Mouse (Mus musculus): ENCODE results near the gene Irf2bpl. TPM values are rescaled to one million over a fixed set of nuclear protein-coding genes. Genes with fewer than 3 reads are reported as not detected.

The Irf2bpl gene
- total and polyA plus RNA-seq, 3 experiments = 7.0 to 19.6 (median 12.1) TPM

DNA sequence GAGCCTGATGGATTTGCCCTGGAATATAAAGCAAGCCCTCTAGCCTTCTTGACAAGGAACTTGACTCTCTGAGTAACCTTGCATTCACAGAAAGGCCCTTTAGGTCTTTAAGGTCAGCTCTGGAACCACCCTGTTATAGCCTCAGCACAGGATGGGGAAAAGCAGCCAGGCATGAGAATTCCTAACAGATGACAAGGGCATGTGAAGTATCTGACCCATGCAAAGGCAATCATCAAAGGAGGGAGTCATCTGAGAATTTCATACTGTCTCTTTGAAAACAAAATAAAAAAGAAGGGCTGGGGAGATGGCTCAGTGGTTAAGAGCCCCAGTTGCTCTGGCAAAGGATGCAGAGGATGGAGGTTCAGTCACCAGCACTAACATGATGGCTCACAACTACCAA, 33.3 kb downstream of the Irf2bpl start:
- no peaks in the 10 kb centered on the region for H3K36me3 ChIP-seq (replicated peaks in 1 of 2; ENCODE audit: control insufficient read depth in 1 of 2, insufficient read depth in 1 of 2, low read length in 1 of 2)
- no peak overlapping the region for H3K4me2 ChIP-seq (ENCODE audit: insufficient read depth, low read depth, poor library complexity, severe bottlenecking)
- dilution Hi-C loops (cut with MboI; ENCODE audit: extremely low pct_ligation_motif_present, extremely low pct_unique_long_range_greater_than_20kb, low sequenced_read_pairs) (no loop called here), in situ Hi-C loops (cut with MboI; ENCODE audit: low pct_ligation_motif_present, low pct_unique_long_range_greater_than_20kb, low sequenced_read_pairs) (no loop called here)
- H3K27me3 ChIP-seq (replicated peaks) = no peaks in the 10 kb centered on the region
- H3K4me1 ChIP-seq (ENCODE audit: control insufficient read depth in 1 of 2, insufficient read depth in 2 of 2) = peaks cover 6 to 12% of the 10 kb centered on the region in 2 experiments; a peak in 3 of 4 replicates
- H3K9ac ChIP-seq (ENCODE audit: insufficient read depth, low read depth) = no peak overlapping the region
- no peak overlapping the region for H3K4me3 ChIP-seq (replicated peaks in 1 of 3; ENCODE audit: low read depth in 2 of 3, low read length in 2 of 3, poor library complexity in 1 of 3)
- H3K27ac ChIP-seq (ENCODE audit: insufficient read depth, low read depth) = no peak overlapping the region
- H3K79me2 ChIP-seq (replicated peaks; ENCODE audit: control insufficient read depth, extremely low read depth, insufficient read depth, poor library complexity, severe bottlenecking) = no peaks in the 10 kb centered on the region
- no peak for DNase-seq (ENCODE audit: extremely low read depth)
- no peak for TF ChIP-seq JUND (conservative IDR thresholded peaks at IDR 0.05; ENCODE audit: low read depth, low read length)
- TF ChIP-seq TBP (conservative IDR thresholded peaks at IDR 0.05; ENCODE audit: low read depth, low read length) = no peak
- TF ChIP-seq HCFC1 (IDR thresholded peaks at IDR 0.05; ENCODE audit: low read depth, low read length) = no peak
- no peak for TF ChIP-seq MAZ (IDR thresholded peaks at IDR 0.05; ENCODE audit: low read depth, low read length)
- TF ChIP-seq MAFK (IDR thresholded peaks at IDR 0.05; ENCODE audit: insufficient replicate concordance, low read length) = no peak
- TF ChIP-seq RAD21 (IDR thresholded peaks at IDR 0.05; ENCODE audit: low read depth, low read length) = no peak
- TF ChIP-seq RCOR1 (conservative IDR thresholded peaks at IDR 0.05; ENCODE audit: low read depth, low read length) = no peak
- TF ChIP-seq UBTF (IDR thresholded peaks at IDR 0.05; ENCODE audit: low read depth, low read length) = no peak
- no peak for TF ChIP-seq MXI1 (IDR thresholded peaks at IDR 0.05; ENCODE audit: low read depth, low read length)
- no peak for TF ChIP-seq GABPA (IDR thresholded peaks at IDR 0.05; ENCODE audit: insufficient replicate concordance, low read depth, low read length)
- TF ChIP-seq ZMIZ1 (IDR thresholded peaks at IDR 0.05; ENCODE audit: low read depth, low read length) = no peak
- no peak for TF ChIP-seq USF2 (conservative IDR thresholded peaks at IDR 0.05; ENCODE audit: low read depth, low read length)
- TF ChIP-seq ELF1 (IDR thresholded peaks at IDR 0.05; ENCODE audit: low read depth, low read length) = no peak
- no peak for TF ChIP-seq CHD1 (IDR thresholded peaks at IDR 0.05; ENCODE audit: low read depth, low read length)
- no peak for TF ChIP-seq USF1 (IDR thresholded peaks at IDR 0.05; ENCODE audit: low read depth, low read length)
- TF ChIP-seq MEF2A (IDR thresholded peaks at IDR 0.05; ENCODE audit: borderline replicate concordance, low read depth, low read length) = no peak
- no peaks in the 10 kb centered on the region for H3K9me3 ChIP-seq (replicated peaks; ENCODE audit: low read length)

GRCm38 (mm10) chr12:86850746-86851145, 33.9 kb downstream of the Irf2bpl start:
- Histone ChIP-seq H3K79me2 (replicated peaks; ENCODE audit: control insufficient read depth, extremely low read depth, insufficient read depth, poor library complexity, severe bottlenecking) (no peaks in the 10 kb centered on the region), H3K4me3 (replicated peaks in 1 of 3; ENCODE audit: low read depth in 2 of 3, low read length in 2 of 3, poor library complexity in 1 of 3) (no peak overlapping the region), H3K4me2 (ENCODE audit: insufficient read depth, low read depth, poor library complexity, severe bottlenecking) (no peak overlapping the region), H3K27me3 (replicated peaks) (no peaks in the 10 kb centered on the region), H3K4me1 (ENCODE audit: control insufficient read depth in 1 of 2, insufficient read depth in 2 of 2) (peaks cover 1 to 7% of the 10 kb centered on the region in 2 experiments; a peak in 3 of 4 replicates), H3K9me3 (replicated peaks; ENCODE audit: low read length) (no peaks in the 10 kb centered on the region), H3K9ac (ENCODE audit: insufficient read depth, low read depth) (no peak overlapping the region), H3K27ac (ENCODE audit: insufficient read depth, low read depth) (no peak overlapping the region), H3K36me3 (replicated peaks in 1 of 2; ENCODE audit: control insufficient read depth in 1 of 2, insufficient read depth in 1 of 2, low read length in 1 of 2) (no peaks in the 10 kb centered on the region)
- dilution Hi-C loops (cut with MboI; ENCODE audit: extremely low pct_ligation_motif_present, extremely low pct_unique_long_range_greater_than_20kb, low sequenced_read_pairs) (no loop called here), in situ Hi-C loops (cut with MboI; ENCODE audit: low pct_ligation_motif_present, low pct_unique_long_range_greater_than_20kb, low sequenced_read_pairs) (no loop called here)
- TF ChIP-seq TBP (conservative IDR thresholded peaks at IDR 0.05; ENCODE audit: low read depth, low read length) = no peak
- no peak for TF ChIP-seq UBTF (IDR thresholded peaks at IDR 0.05; ENCODE audit: low read depth, low read length)
- TF ChIP-seq ETS1 (conservative IDR thresholded peaks at IDR 0.05; ENCODE audit: low read depth, low read length) = no peak
- no peak for TF ChIP-seq PAX5 (IDR thresholded peaks at IDR 0.05; ENCODE audit: low read length)
- no peak for TF ChIP-seq CHD2 (IDR thresholded peaks at IDR 0.05; ENCODE audit: low read length)
- TF ChIP-seq MAX (IDR thresholded peaks at IDR 0.05; ENCODE audit: low read length) = no peak
- no peak for TF ChIP-seq HCFC1 (IDR thresholded peaks at IDR 0.05; ENCODE audit: low read depth, low read length)
- TF ChIP-seq POLR2A (IDR thresholded peaks at IDR 0.05; ENCODE audit: low read depth, low read length) = no peak
- no peak for TF ChIP-seq CHD1 (IDR thresholded peaks at IDR 0.05; ENCODE audit: low read depth, low read length)
- TF ChIP-seq JUN (IDR thresholded peaks at IDR 0.05; ENCODE audit: insufficient read depth, low read depth, low read length) = no peak
- no peak for DNase-seq (ENCODE audit: extremely low read depth)

All from CH12.LX (cell line).